Mouse (Mus musculus): ENCODE measurements around the gene Fam189a1.

Gene Fam189a1

DNA sequence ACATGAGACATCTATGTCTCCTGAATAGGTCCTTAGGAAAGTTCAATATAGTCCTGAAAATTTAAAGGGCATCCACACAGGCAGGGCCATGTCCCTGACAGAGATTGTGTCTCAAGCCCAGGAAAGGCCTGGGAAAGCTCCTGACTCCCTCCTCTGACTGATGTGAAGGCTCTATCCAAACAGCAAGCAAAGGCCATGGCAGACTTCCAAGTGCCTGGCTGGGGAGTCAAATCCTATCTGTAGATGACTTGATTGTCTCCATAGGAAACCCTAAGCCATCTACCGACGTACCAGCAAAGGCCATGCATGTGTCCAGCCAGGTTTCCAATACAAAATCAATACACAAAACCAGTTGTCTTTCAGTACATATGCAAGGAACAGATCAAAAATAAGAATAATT lies 54.7 kb downstream of the Fam189a1 start:
- peak in 1 of 2 experiments; percentile 25 for DNase-seq

DNA sequence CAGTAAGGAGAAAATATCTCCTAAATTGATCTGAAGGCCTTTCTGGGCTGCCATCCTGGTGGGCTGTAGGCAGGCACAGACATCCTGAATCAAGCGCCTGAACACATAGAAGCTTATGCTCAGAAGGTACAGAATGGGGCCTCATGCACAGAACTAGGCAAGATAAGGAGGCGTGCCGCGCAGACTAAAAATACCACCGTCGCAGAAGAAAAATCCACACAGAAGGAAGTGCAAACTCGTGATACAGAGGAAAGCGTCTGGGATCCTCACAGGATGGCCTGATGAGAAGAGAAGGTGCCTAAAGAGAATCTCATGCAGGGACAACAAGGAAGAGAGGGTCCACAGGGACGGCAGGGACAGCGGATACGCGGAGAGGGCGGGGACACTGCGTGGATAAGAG lies 58.7 kb downstream of the Fam189a1 start:
- DNase-seq, result no peak

DNA sequence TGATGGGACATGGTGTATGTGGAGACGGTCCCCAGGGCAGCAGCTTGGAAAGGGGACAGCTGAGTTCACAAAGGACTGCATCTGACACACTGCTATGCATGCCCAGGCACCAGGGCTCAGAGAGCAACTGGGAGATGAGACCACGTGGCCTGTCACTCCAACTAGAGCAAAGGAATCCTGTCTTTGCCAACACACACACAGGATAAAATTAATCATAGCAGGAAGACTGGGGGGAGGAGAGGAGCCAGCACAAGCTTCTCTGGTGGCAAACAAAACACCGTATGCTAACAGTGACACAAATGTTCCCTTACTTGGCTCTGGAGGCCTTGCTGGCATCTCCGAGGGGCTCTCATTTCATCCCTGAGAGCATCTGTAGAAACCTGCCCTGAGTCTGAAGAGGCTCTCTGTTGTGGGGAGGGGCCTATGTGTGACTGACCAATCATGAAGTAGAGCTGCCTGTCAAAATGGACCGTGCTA lies 60.7 kb downstream of the Fam189a1 start:
- peak in 1 of 2 experiments; percentile 38 for DNase-seq

DNA sequence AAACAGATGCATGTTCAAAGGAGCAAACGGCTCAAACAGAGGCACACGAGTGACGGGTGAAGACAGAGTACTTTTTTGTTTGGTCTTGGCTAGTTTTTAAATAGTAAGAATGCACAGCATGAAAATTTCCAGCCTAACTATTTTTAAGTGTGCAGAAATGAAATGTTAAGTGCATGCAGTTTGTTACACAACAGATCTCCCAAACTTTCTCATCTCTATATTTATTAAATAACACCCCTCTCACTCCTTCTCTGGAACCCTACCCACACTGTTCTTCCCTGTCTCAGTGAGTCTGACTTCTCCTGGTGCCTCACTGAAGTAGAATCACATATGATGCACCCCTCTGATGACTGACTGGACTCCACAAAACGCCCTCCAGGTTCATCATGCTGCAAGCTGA lies 63.1 kb downstream of the Fam189a1 start:
- DNase-seq, result no peak

DNA sequence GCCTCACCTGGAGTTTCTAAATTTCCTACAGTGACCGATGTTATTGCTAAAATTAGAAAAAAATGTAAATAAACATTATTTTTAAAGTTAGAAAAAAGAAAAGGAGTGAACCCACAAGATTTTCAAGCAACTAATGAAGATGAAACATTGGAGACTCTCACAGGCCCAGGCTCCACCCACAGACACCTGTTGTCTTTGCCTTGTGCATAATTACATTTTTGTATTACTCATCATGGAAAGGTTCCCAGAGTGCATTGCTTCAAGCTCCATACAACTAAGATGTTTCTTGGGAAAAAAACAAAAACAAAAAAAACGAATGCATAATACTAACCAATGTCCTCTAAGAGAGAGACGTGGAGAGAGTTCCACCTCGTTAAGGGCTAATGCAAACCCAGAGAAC lies 64.9 kb downstream of the Fam189a1 start:
- DNase-seq, result no peak

DNA sequence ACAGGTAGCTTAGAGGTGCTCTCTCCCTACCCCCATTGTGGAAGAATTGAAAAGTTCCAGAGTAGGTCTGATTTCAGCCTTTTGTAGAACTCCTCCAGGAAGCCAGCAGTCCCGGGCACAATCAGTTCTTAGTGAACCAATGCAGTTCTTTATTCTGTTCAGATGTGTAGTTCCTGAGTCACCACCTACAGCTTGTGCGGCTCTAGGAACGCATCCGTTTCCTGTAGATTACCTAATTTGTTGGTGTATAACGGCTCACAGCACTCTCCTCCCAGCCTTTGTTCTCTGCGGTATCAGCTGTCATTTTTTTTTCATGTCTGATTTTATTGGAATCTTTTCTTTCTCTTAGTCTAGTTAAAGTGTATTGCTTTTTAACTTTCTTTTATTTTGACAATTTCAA lies 70.4 kb downstream of the Fam189a1 start:
- no peak for DNase-seq

DNA sequence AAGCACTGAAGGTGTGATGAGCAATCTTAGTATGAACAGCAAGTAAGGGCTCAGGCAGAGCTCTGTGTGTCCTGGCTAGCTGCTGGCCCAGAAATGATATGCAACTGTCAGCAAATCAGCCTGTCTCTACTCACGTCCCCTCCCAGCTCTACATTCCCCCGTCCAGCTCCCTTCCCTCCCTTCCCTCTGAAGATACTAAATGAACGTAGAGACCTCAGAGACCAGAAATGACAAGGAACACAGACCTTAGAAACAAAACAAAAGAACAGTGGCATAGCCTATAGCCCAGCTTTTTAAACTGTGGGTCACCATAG lies 73.6 kb downstream of the Fam189a1 start:
- DNase-seq, result no peak

DNA sequence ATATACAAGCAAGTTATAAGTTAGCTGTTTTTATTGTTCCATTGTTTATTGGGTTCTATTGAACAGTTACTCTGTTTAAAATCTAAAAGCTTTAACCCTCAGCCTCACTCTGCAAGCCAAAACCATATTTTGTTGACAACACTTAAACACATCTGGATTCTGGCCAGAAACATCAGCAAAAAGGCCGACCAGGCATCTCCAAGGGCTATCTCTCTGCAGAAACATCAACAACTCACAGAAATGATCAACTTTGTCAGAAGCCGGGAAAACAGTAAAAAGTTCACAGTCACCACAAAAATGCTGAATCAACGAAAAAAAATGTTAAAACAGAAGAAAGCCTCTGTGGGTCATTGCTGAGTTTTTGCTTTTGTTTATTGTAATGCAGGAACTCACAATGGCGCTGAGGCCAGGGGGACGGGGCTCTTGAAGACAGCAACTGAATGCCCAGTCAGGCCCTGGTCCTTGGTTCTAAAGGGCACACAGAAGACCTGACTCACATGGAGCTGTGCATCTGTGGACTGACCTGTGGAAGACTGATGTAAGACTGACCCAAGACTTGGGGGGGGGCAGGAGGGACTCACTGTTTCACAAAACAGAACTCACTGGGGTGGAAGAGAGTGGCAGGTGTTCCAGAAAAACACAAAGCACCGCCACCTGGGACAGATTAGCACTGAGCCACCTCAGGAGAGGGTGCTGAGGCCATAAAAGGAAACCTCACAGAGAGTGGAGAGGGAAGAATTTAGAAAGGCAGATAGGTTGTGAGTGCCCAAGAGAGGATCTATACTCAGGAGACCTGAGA lies 74.2 kb downstream of the Fam189a1 start:
- DNase-seq, result no peak

DNA sequence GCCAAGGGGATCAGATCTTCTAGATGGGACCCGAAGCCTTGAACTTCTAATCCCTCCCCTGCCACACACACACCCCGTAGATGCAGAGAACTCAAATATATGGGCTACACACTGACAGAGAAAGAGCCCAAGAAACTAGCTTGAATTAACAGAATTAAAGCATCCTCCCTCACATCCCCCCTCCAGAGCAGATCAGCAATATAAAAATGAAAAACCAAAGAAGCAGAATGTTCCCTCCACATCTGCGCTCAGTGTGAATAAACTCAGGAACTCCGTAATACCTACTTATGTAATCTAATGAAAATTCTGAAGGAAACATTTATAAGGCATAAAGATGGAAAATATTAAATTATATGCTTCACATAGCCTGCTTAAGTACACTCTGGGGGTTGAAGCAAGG lies 80.2 kb downstream of the Fam189a1 start:
- no peak for DNase-seq

DNA sequence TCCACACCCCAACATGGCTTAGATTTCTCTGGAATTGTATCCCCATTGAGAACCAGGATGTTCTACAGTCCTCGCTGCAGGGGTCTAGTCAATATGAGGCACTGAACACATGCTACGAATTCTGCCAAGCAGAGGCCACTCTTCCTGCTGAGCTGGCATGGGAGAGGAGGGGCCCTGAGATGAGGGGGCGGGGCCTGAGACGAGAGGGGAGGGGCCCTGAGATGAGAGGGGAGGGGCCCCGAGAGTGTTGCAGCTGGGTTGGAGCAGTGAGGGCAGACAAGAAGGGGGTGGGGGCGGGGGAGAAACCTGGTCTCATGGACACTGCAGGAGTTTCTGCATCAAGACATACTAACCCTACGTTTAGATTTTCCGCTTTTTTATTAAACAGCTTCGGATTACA lies 82.2 kb downstream of the Fam189a1 start:
- DNase-seq, result no peak

DNA sequence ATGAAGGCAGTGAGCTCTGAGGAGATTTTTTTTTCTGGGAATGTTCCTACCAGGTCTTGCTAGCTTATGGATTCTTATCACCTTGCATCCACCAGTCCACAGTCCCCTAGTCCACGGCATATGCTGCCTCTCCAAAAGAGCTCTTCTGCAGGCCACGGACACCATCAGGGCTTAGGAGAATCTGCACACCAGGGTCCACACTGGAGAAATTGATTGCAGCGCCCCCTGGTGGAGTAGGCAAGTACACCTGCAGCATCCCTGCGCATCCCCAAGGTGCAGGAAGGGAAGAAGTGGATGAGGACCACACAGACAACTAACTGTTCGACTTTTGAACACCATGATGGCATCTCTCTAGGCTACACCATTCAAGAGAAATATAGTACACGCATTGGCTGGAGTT lies 82.8 kb downstream of the Fam189a1 start:
- peak; percentile 51 to 69 for DNase-seq

DNA sequence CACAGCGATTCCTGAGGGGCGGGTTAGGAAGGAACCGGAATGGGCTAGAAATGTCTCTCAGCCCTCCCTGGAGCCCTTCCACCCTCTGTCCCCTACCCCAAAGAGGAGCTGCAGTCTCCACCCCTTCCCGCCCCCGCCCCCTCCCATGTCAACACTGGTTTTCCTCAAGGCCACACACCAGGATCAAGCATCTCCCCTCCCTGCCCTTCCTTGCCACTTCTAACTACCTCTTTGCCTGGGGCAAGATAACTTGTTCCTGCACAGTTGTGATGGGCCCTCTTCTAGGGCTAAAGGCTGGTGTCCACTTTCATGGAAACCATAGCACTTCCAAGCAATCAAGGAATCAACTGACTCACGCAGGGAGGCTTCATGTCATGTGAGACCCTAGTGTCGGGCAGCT lies 90.2 kb downstream of the Fam189a1 start:
- DNase-seq, result no peak

DNA sequence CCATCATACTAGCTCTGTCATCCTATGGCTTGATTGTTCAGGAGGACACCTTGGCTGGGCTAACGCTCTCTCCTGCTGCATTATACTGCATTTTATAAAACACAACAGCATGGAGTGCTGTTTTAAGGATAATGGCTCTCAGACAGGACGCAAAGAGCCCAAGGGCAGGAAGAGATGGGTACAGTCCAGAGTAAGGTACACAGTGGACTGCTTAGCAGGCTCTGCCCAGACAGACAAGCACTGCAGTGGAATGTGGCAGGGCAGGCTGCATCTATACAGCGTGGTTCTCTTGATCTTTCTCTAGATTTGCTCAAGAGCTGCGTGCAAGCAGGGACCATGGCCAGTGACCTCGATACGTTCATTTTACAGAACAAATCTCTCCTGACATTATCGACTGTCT lies 90.9 kb downstream of the Fam189a1 start:
- DNase-seq, result no peak

DNA sequence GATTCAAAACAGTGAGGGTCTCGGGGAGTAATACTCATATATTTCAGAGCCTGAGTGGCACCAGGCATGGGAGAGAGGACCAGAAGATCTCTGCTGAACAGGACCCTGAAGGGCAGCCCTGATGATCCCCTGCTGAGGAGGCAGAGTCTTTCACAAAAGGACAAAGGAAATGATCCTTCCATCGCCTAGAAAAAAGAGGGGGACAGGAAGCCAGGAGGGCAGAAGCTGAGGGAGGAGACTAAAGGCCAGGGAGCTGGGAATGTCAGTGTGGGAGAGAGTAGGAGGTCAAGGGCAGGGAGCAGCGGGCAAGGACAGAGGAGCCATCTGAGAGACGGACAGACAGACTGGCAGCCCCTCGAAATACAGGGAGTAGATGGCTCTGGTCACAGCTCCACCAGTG lies 91.7 kb downstream of the Fam189a1 start:
- no peak for DNase-seq

DNA sequence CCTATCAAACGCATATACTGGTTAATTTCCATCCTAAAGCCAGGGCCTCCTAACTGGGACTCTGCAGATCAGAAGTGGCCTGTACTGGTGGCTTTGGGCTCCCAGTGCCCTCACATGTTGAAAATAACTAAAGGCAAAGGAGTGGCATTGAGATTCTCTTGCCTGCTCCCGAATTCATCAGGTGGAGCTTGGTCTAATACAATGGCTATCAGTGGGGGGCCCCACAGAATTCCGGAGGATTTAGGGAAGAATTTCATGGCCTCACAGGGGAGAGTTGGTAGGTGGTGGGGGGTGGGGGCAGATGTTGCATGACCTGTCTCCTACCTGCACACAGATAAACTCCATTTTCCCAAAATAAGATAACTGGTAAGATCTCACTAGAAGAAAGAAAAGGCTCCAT lies 92.3 kb downstream of the Fam189a1 start:
- DNase-seq, result no peak

DNA sequence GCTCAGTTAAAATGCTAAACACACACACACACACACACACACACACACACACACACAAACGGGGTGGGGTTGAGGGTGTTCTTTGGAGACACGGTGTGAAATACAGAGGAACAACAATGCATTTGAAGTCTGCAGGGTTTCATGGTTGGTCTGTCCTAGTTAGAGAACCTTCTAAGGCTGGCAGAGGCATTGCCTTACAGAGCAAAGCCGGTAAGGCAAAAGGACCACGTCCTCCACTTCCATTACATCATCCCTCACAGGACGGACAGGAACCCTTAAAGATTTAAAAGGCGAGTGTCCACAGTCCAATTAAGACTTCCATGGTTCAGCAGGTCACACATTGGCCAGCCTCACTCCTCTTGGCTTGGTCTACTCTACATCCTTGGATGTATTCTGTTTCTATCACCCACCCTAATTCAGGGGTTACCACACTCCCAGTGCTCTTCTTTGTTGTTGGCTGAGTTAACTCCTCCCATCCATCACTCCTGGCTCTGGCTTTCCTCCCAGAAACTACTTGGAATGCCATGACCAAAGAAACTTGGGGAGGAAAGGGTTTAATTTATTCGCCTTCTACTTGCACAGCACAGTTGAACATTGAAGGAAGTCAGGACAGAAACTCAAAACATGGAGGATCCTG lies 96.1 kb downstream of the Fam189a1 start:
- DNase-seq, result no peak

DNA sequence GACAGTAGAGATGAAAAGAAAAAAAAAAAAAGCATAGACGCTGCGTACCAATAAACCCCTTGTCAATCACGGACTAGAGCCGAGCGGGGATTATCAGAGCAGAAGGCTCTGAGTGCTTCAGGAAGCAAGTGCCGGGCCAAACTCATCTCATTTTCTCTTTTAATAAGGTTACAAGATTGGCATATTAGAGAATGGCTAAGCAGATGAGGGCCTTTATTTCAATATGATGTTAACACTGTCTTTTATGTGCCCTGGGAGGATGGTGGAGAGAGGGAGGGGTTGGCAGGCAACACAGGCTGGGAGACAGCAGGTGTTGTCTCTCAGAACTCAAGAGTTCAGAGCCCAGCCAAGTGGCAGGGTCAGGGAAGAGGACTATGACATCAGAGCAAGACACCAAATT lies 99.5 kb downstream of the Fam189a1 start:
- no peak for DNase-seq

DNA sequence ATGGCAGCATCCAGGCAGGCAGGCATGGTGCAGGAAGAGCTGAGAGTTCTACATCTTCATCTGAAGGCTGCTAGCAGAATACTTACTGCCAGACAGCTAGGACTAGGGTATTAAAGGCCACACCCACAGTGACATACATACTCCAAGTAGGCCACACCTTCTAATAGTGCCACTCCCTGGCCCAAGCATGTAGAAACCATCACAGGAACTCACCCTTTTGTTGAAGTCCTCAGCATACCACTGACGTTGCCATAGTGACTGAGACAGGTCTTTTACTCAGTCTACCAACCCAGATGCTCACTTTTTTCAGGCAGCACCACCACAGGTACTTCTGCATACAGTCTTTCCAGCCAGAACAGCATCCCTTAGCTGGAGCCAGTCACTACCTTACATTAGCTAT lies 104.4 kb downstream of the Fam189a1 start:
- no peak for DNase-seq

DNA sequence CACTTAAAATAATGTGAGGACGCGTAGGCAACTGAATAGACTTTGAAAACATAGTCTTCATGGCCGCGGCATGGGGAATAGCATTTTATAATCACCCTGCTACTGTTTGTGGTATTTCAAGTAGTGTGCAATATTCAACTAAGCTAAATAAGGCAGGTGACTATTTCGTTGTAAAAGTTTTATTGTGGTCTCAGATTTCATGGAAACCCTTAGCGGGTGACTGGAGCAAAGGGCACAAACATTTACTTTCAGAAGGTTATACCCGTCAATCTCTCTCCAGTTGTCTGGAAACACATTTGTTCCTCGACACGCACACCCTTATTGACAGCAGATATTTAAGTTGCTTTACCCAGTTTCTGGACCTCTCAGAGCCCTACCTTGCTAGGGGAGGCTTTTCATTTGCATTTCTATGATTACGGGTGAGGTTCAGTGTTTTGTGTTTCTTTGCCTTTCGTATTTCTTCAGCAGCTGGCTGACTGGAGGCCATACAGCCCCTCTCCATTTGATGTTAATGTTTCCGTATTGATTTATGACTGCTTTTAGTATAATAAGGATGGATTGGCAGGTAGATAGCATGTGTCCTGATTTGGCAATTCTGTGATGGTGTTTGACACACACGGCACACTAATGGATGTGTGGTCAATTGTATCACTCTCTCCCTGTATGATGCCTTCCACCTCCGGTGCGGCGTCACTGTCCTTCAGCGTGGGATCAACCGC lies 107.0 kb downstream of the Fam189a1 start:
- DNase-seq, result no peak

DNA sequence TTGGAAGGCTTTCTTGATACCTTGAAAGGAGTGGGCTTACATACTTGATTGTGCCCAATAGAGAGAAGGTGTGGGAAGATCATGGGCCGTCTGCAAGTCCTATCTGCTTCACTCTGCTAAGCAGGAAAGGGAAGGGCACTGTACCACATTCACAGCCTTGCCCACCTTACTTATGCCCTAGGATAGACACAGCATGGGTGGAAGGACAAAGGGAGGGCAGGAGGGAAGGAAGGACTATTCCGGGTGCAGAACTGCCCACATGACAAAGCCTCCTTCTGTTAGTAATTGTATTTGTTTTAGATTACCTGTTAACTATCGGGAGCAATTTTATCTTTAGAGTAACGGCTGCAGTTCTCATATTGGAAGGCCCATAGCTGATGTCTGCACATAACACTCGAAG lies 108.7 kb downstream of the Fam189a1 start:
- no peak for DNase-seq

DNA sequence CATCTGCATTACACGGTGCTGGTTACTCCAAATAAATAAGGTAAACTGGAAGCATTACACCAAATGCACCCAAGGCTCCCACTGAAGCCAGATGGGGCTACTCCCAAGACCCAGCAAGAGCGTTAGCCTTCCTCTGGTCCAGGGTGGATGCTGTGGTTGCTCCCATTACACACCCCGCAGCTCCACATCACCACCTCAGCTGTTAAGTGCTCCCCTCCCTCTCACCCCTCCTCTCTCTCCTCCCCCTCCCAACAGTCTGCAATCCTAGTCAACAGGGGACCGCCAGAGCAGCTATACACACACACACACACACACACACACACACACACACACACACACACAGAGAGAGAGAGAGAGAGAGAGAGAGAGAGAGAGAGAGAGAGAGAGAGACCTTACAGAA lies 109.7 kb downstream of the Fam189a1 start:
- DNase-seq, result no peak

DNA sequence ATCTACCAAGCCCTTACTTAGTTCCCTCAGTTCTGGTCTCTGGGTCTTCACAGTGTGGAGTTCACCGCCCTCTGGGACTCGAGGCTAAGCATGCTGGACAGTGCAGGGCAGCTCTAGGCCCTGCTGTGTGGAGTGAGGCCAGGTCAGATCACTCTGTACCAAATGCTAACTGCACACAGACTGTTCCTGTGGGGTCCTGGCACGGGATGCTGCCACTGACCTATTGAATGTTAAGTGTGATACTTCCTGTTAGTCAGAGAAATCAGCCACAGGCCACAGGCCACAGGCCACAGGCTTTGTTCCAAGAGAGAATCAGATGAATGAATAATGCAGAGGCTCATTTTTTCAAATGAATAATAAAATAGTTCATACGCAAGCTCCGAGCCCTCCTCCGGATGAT lies 112.1 kb downstream of the Fam189a1 start:
- peak; percentile 43 to 74 for DNase-seq

DNA sequence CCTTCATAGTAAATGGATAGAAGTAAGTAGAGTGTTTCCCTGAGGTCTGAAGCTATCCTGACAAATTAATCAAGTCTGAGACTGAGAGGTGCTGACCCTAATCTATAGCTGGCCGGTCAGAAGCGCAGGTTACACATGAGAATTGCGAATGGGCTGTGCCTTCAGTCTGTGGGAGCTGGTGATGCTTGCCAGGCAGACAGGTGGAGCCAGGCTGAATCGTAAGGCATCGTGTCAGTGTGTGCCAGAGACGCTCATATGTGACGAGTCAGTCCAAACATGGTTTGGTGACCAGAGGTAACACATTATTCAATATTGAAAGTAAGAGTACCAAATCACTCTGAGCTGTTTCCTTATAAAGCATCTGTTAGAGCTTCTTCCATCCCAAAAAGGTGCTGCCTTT lies 115.3 kb downstream of the Fam189a1 start:
- no peak for DNase-seq

DNA sequence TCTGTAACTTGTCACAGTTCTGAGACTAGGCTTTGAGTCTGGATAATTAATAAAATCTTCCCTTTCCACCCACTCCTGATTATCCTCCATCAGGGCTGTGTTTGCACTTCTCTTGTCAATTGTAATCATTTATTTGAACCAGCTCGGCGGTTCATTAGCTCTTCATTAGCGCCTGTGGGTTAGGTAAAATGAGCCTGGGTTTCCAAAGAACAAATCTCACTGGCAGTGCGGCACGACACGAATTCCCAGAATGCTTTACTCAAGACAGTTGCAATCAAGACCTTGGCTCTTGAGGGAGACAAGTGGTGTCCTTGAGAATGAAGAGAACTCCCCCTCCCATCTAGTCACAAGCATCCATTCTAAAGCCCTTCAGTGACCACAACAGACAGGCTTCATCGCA lies 124.6 kb downstream of the Fam189a1 start:
- no peak for DNase-seq

Measured in lung, postnatal 4 days (tissue).